Mouse (Mus musculus): Measurements from ENCODE around the gene Skint11. TPM values are rescaled to one million over a fixed set of nuclear protein-coding genes. Genes with fewer than 3 reads are reported as not detected.
A peak's percentile ranks its signal among the peaks of the same experiment; 100 is the strongest.
"Not testable (repeated sequence)": the region's sequence is repeated elsewhere in the genome, so short reads cannot be mapped to it uniquely, and the experiment has no call there.

The Skint11 gene
- not detected for total RNA-seq (2021)

DNA sequence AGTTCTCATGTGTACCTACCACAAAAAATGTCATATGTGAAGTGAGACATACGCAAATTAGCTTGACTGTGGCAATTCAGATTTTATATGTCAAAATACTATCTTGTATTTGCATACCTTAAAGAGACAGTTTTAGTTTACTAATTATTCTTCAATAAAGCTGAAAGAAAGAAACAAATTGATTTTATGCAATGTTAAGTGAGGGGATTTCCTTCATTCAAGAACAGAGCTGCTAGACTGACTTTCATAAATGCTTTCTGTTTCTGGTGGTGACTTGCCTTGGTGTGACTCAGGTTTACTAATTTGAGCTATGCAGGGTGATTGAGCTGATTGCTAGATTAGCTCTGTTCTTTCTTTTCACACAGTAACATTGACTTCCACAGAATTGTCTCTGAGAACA is at the start of gene Skint11:
TSS of gene Skint11 (plus strand) at position 301 of the 400 bp plus-strand sequence.
- DNase-seq = no peak
- intact Hi-C loops (cut with DNase I) = no loop called here

DNA sequence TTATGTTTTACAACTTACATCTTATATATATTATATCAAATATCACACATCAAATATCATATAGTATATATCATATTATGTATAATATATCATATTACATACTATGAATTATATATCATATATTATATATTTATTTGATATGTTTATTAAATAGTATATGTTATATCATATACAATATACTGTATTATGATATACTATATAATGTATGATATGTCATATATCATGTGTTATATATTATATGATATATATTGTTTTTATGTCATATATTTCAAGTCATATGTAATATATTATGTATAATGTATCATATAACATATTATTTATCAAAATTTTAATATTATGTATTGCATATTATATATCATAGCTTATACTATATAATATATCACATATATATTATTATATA is 2.0 kb upstream of the Skint11 start:
- intact Hi-C loops (cut with DNase I) = no loop called here
- DNase-seq = no peak

DNA sequence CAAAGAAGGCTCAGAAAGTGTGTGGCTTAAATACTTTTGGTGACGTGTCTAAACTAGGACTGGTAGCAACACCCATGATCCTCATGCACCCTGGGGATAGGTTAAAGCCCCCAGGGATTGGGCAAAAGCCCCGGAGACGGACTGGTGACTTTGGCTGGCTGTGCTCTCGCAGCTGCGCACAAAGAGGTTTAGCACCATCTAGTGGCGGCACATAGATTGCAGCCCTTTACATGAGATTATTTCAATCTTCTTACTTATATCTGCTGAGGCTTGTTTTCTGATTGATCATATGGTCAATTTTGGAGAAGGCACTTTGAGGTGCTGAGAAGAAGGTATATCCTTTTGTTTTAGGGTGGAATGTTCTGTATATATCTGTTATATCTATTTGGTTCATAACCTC is 9.7 kb downstream of the Skint11 start:
- intact Hi-C loops (cut with DNase I) = not testable (repeated sequence)
- peak in 1 of 2 experiments; percentile 6 for DNase-seq

DNA sequence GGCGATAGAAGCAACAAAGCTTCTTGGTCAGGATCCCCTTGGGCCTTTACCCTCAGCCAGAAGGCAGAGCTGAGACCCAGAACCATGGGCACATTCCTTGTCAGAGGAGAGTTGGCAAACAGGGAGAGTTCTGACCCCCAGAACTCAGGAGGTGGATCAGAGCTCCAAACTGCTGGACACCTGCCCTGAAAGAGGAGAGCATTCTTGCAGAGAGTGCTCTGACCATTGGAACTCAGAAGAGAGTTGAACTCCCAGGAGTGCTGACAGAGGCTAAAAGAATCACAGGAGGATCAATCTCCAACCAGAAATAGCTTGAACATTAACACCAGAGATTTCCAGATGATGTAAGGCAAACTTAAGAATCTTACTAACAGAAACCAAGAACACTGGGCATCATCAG is 93.7 kb downstream of the Skint11 start:
- DNase-seq; intact Hi-C loops (cut with DNase I): not testable (repeated sequence)

Other genes starting within 250 kb of the Skint11 start
- not detected for gene Skint5, start 163.9 kb upstream of the Skint11 start, total RNA-seq (2021)
- gene Trabd2b, start 243.3 kb downstream of the Skint11 start, total RNA-seq (2021) = 10 to 100 TPM; 53.1 to 71.5 TPM

Measured in heart, postnatal 36 days (tissue).